Mouse (Mus musculus) midbrain, embryonic 15.5 days (tissue): ENCODE data around the gene Pcgf6. TPM values are rescaled to one million over a fixed set of nuclear protein-coding genes. Genes with fewer than 3 reads are reported as not detected.
"Not testable (repeated sequence)": the region's sequence is repeated elsewhere in the genome, so short reads cannot be mapped to it uniquely, and the experiment has no call there.

Experiments
- ATAC-seq: fragments of 200-750 bp; cut with Nextera tagmentation; replicated peaks from 2 replicates; pipeline ENCODE4 v1.8.0; 2017; ENCODE audit warnings: moderate TSS enrichment
- H3K27ac ChIP-seq: fragments of 300-500 bp; sonication (generic); 2 replicates; pipeline ENCODE4 v1.5.1; 2015; ENCODE audit warnings: mild to moderate bottlenecking, inconsistent platforms
- H3K27me3 ChIP-seq: fragments of 300-500 bp; sonication (generic); replicated peaks from 2 replicates; pipeline ENCODE4 v1.6.1; 2015; ENCODE audit warnings: inconsistent platforms
- H3K36me3 ChIP-seq: fragments of 300-500 bp; sonication (generic); replicated peaks from 2 replicates; pipeline ENCODE4 v1.6.1; 2015; ENCODE audit warnings: inconsistent platforms
- H3K4me1 ChIP-seq: fragments of 300-500 bp; sonication (generic); 2 replicates; pipeline ENCODE4 v1.6.1; 2015; ENCODE audit warnings: inconsistent platforms
- H3K4me2 ChIP-seq: fragments of 300-500 bp; sonication (generic); 2 replicates; pipeline ENCODE4 v1.6.1; 2015; ENCODE audit warnings: inconsistent platforms, mild to moderate bottlenecking, moderate library complexity
- H3K4me3 ChIP-seq: fragments of 300-500 bp; sonication (generic); 2 replicates; pipeline ENCODE4 v1.5.1; 2015; ENCODE audit warnings: mild to moderate bottlenecking, inconsistent platforms
- H3K9ac ChIP-seq: fragments of 300-500 bp; sonication (generic); 2 replicates; pipeline ENCODE4 v1.6.1; 2015; ENCODE audit warnings: mild to moderate bottlenecking, inconsistent platforms
- H3K9me3 ChIP-seq: fragments of 300-500 bp; sonication (generic); 2 replicates; pipeline ENCODE4 v1.6.1; 2016; ENCODE audit warnings: inconsistent platforms
- WGBS: fragments of 180-500 bp; shearing (Covaris S2); methylation state at CpG from one replicate; pipeline ENCODE4 v1.1.7; 2015; ENCODE audit warnings: mixed read lengths; 5-methylcytosine and 5-hydroxymethylcytosine counted together
- polyA plus RNA-seq: library from polyadenylated mRNA; unstranded; fragments of >200 nt; fragmentation: Nextera tagmentation; extraction: Ambion mirVana; gene quantifications from 2 replicates; pipeline ENCODE4 v1.2.1, GENCODE M21; 2015

Pcgf6 gene
- polyA plus RNA-seq, 1 experiment from 2014 or later = 33.5 TPM

GRCm38 (mm10) chr19:47009420-47009819, 41.3 kb downstream of the Pcgf6 start:
- no peak overlapping the region for H3K27ac ChIP-seq

GRCm38 (mm10) chr19:47006321-47006720, 44.4 kb downstream of the Pcgf6 start:
- no peaks in the 10 kb centered on the region for H3K27me3 ChIP-seq
- 4% methylated on average over 4 of the region's 4 CpGs for WGBS
- H3K4me1 ChIP-seq = no peaks in the 10 kb centered on the region
- no peaks in the 10 kb centered on the region for H3K36me3 ChIP-seq
- no peak overlapping the region for H3K4me2 ChIP-seq
- no peak overlapping the region for H3K27ac ChIP-seq
- no peak for ATAC-seq
- H3K4me3 ChIP-seq = no peak overlapping the region
- H3K9ac ChIP-seq = no peak overlapping the region
- H3K9me3 ChIP-seq = no peaks in the 10 kb centered on the region

More at GRCm38 (mm10) chr19:47009420-47009819, 41.3 kb downstream of the Pcgf6 start:
- H3K9ac ChIP-seq = no peak overlapping the region
- H3K9me3 ChIP-seq = no peaks in the 10 kb centered on the region
- no peaks in the 10 kb centered on the region for H3K27me3 ChIP-seq
- H3K4me1 ChIP-seq = peaks cover 6% of the 10 kb centered on the region; the same call in 1 of the 2 replicates
- ATAC-seq = no peak
- WGBS = 90% methylated on average over 7 of the region's 7 CpGs
- no peak overlapping the region for H3K4me3 ChIP-seq
- no peak overlapping the region for H3K4me2 ChIP-seq
- H3K36me3 ChIP-seq = no peaks in the 10 kb centered on the region

DNA sequence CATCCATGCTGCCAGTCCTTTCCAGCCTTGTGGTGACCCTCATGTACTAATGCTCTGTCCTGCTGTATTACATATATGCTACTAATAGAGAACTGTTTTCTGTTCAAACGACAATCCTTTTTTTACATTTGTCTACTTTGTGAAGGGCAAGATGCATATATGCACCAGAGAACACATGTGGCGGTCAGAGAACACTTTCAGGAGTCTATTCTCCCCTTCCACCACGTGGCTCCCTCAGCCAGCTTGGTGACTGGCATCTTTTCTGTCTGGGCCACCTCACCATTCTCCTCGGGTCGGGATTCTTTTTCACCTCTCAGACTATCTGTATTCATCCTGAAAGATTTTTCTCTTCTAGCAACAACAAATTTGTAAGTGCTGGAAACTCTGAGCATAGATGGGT, 44.8 kb downstream of the Pcgf6 start:
- H3K27me3 ChIP-seq = no peaks in the 10 kb centered on the region
- H3K4me1 ChIP-seq = no peaks in the 10 kb centered on the region
- no peaks in the 10 kb centered on the region for H3K36me3 ChIP-seq
- H3K27ac ChIP-seq = no peak overlapping the region
- WGBS = 69% methylated on average over 5 of the region's 5 CpGs
- no peak overlapping the region for H3K9ac ChIP-seq
- no peak overlapping the region for H3K4me3 ChIP-seq
- ATAC-seq = no peak
- no peaks in the 10 kb centered on the region for H3K9me3 ChIP-seq
- H3K4me2 ChIP-seq = no peak overlapping the region

- H3K36me3 ChIP-seq = no peaks in the 10 kb centered on the region
These were observed 46.8 kb downstream of the Pcgf6 start for GRCm38 (mm10) chr19:47003742-47004511.

DNA sequence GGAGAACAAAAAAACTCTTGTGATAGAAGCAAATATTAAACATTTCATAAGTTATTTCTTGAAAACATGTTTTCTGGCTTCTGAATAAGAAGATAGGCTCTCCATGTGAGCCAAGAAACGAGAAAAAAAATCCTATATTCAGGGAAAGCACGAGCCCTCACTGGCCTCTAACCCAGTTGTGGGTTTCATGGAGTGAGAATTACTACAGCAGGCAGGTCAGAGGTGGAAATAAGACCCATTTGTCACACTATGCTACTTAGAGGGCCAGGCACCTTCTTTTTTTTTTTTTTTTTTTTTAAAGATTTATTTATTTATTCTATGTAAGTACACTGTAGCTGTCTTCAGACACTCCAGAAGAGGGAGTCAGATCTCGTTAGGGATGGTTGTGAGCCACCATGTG, 50.3 kb downstream of the Pcgf6 start:
- 86% methylated on average over 3 of the region's 3 CpGs for WGBS
- not testable (repeated sequence) for H3K36me3 ChIP-seq, H3K4me1 ChIP-seq

More at GRCm38 (mm10) chr19:47003742-47004511, 46.8 kb downstream of the Pcgf6 start:
- Histone ChIP-seq H3K27me3 (no peaks in the 10 kb centered on the region), H3K27ac (no peak overlapping the region), H3K4me2 (no peak overlapping the region), H3K4me1 (no peaks in the 10 kb centered on the region), H3K9me3 (no peaks in the 10 kb centered on the region), H3K4me3 (no peak overlapping the region), H3K9ac (no peak overlapping the region)
- WGBS = 79% methylated on average over 6 of the region's 6 CpGs
- ATAC-seq = no peak

DNA sequence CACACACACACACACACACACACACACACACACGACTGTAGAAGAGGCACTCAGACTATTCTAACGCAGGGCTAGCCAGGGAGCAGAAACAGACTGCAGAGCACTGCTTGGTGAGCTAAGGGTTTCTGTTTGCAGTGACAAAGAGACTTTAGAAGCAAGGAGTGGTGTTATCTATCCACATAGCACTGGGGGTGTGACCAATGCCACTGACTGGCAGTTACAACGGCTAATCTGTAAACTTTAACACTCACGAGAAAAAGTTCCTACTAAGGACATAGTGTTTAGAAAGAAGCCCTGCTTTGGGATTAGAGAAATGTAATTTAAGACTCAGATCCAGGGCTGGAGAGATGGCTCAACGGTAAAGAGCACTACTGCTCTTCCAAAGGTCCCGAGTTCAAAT, 51.0 kb downstream of the Pcgf6 start:
- no peak overlapping the region for H3K9ac ChIP-seq
- H3K27ac ChIP-seq = no peak overlapping the region
- no peak overlapping the region for H3K4me2 ChIP-seq
- no peaks in the 10 kb centered on the region for H3K4me1 ChIP-seq
- 89% methylated on average over 6 of the region's 6 CpGs for WGBS
- H3K27me3 ChIP-seq = no peaks in the 10 kb centered on the region
- ATAC-seq = no peak
- no peaks in the 10 kb centered on the region for H3K9me3 ChIP-seq
- H3K4me3 ChIP-seq = no peak overlapping the region
- no peaks in the 10 kb centered on the region for H3K36me3 ChIP-seq

More for the DNA sequence above, 50.3 kb downstream of the Pcgf6 start:
- not testable (repeated sequence) for H3K4me3 ChIP-seq, H3K27me3 ChIP-seq, ATAC-seq, H3K9ac ChIP-seq, H3K27ac ChIP-seq, H3K9me3 ChIP-seq, H3K4me2 ChIP-seq

- no peak for ATAC-seq
- Histone ChIP-seq H3K4me3 (no peak overlapping the region), H3K4me1 (no peaks in the 10 kb centered on the region), H3K36me3 (no peaks in the 10 kb centered on the region), H3K27ac (no peak overlapping the region), H3K9me3 (no peaks in the 10 kb centered on the region), H3K9ac (no peak overlapping the region), H3K27me3 (no peaks in the 10 kb centered on the region), H3K4me2 (no peak overlapping the region)
- WGBS = 86% methylated on average over 4 of the region's 4 CpGs
These were observed 51.8 kb downstream of the Pcgf6 start for GRCm38 (mm10) chr19:46998953-46999352.

GRCm38 (mm10) chr19:46998168-46998870, 52.4 kb downstream of the Pcgf6 start:
- no peaks in the 10 kb centered on the region for H3K27me3 ChIP-seq
- ATAC-seq = no peak
- WGBS = 79% methylated on average over 8 of the region's 8 CpGs
- no peaks in the 10 kb centered on the region for H3K4me1 ChIP-seq
- H3K9ac ChIP-seq = no peak overlapping the region
- no peaks in the 10 kb centered on the region for H3K36me3 ChIP-seq
- H3K4me2 ChIP-seq = no peak overlapping the region
- no peak overlapping the region for H3K27ac ChIP-seq
- H3K4me3 ChIP-seq = no peak overlapping the region
- no peaks in the 10 kb centered on the region for H3K9me3 ChIP-seq

DNA sequence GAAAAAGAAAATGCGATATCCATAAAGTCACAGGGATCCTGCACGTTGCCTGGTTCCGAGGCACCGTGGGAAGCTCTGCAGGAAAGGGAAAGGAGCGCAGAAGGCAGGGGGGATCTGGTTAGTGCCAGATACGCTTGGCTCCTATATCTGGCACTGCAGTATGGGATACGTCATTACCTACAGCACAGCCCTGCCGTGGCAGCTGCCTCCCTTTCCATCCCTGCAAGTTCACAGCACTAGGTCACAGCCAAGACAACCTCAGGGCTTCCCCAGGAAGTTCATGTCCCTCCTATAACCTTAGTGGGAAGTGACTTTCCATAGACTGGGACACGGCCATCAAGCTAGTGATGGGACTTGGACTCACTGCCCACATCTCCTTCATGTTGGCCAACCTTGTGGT, 54.6 kb downstream of the Pcgf6 start:
- Histone ChIP-seq H3K27ac (no peak overlapping the region), H3K27me3 (no peaks in the 10 kb centered on the region), H3K36me3 (no peaks in the 10 kb centered on the region), H3K9ac (no peak overlapping the region), H3K4me3 (no peak overlapping the region), H3K4me1 (no peaks in the 10 kb centered on the region), H3K9me3 (no peaks in the 10 kb centered on the region), H3K4me2 (no peak overlapping the region)
- ATAC-seq = no peak
- 84% methylated on average over 9 of the region's 9 CpGs for WGBS

GRCm38 (mm10) chr19:46992329-46992728, 58.4 kb downstream of the Pcgf6 start:
- ATAC-seq = not testable (repeated sequence)

GRCm38 (mm10) chr19:46991145-46991544, 59.6 kb downstream of the Pcgf6 start:
- no peak for ATAC-seq

More at GRCm38 (mm10) chr19:46992329-46992728, 58.4 kb downstream of the Pcgf6 start:
- H3K4me1 ChIP-seq, H3K27ac ChIP-seq, H3K27me3 ChIP-seq, H3K4me3 ChIP-seq, H3K9ac ChIP-seq, H3K9me3 ChIP-seq, H3K4me2 ChIP-seq, H3K36me3 ChIP-seq: not testable (repeated sequence)
- WGBS = 73% methylated on average over 4 of the region's 4 CpGs

GRCm38 (mm10) chr19:46990625-46991024, 60.1 kb downstream of the Pcgf6 start:
- H3K27me3 ChIP-seq, H3K27ac ChIP-seq, H3K4me2 ChIP-seq, H3K4me1 ChIP-seq, H3K9ac ChIP-seq, H3K9me3 ChIP-seq, H3K4me3 ChIP-seq, ATAC-seq, H3K36me3 ChIP-seq: not testable (repeated sequence)
- 76% methylated on average over 8 of the region's 8 CpGs for WGBS

More at GRCm38 (mm10) chr19:46991145-46991544, 59.6 kb downstream of the Pcgf6 start:
- no peak overlapping the region for H3K4me2 ChIP-seq
- H3K27ac ChIP-seq = no peak overlapping the region
- H3K4me1 ChIP-seq = 0 out of 2 replicates have a peak, but pooled peaks cover 5% of the 10 kb centered on the region
- no peaks in the 10 kb centered on the region for H3K36me3 ChIP-seq
- WGBS = 12% methylated on average over 5 of the region's 5 CpGs
- no peaks in the 10 kb centered on the region for H3K9me3 ChIP-seq
- no peak overlapping the region for H3K9ac ChIP-seq
- no peak overlapping the region for H3K4me3 ChIP-seq
- no peaks in the 10 kb centered on the region for H3K27me3 ChIP-seq
